Mouse (Mus musculus) megakaryocyte, embryonic 14.5 days (primary cell): ENCODE measurements at regions not wholly inside any gene's neighbourhood (a gene's known extent, or its start where the extent isn't known, plus 50 kb on each side); places are given as distances from the start of the nearest gene placed in this dataset.

ENCODE experiments used
- H3K27me3 ChIP-seq: replicated peaks from 2 replicates; pipeline ENCODE3; 2012; ENCODE audit warnings: inconsistent platforms
- H3K36me3 ChIP-seq: replicated peaks from 2 replicates; pipeline ENCODE3; 2012; ENCODE audit warnings: low read length, inconsistent platforms, mixed read lengths
- H3K4me1 ChIP-seq: 2 replicates; pipeline ENCODE4 v1.6.1; 2012; ENCODE audit warnings: inconsistent platforms
- H3K4me3 ChIP-seq: replicated peaks from 2 replicates; pipeline ENCODE3; 2012; ENCODE audit warnings: moderate library complexity, mild to moderate bottlenecking, inconsistent platforms
- H3K9me3 ChIP-seq: 2 replicates; pipeline ENCODE4 v1.6.1; 2012; ENCODE audit warnings: inconsistent platforms
- FLI1 ChIP-seq: IDR thresholded peaks from 2 replicates; pipeline ENCODE4 v1.6.1; 2012; ENCODE audit warnings: low read length, inconsistent platforms, mixed read lengths
- GATA1 ChIP-seq: IDR thresholded peaks from 3 replicates; pipeline ENCODE4 v1.6.1; 2012; ENCODE audit warnings: mixed read lengths, low read length, inconsistent platforms, borderline replicate concordance

GRCm38 (mm10) chr3:41194311-41195112, 111.7 kb upstream of the Pgrmc2 start:
- no peaks in the 10 kb centered on the region for H3K36me3 ChIP-seq
- H3K4me1 ChIP-seq: no peaks in the 10 kb centered on the region
- TF ChIP-seq GATA1: no peak
- H3K27me3 ChIP-seq: peaks cover 4% of the 10 kb centered on the region
- peaks cover 4% of the 10 kb centered on the region for H3K9me3 ChIP-seq
- no peak overlapping the region for H3K4me3 ChIP-seq

GRCm38 (mm10) chr3:41185305-41186097, 102.7 kb upstream of the Pgrmc2 start:
- peaks cover 36% of the 10 kb centered on the region for H3K27me3 ChIP-seq
- no peaks in the 10 kb centered on the region for H3K9me3 ChIP-seq
- no peaks in the 10 kb centered on the region for H3K4me1 ChIP-seq
- no peaks in the 10 kb centered on the region for H3K36me3 ChIP-seq
- TF ChIP-seq GATA1 (no peak), FLI1 (no peak)
- no peak overlapping the region for H3K4me3 ChIP-seq

- Histone ChIP-seq H3K4me1 (no peaks in the 10 kb centered on the region), H3K9me3 (no peaks in the 10 kb centered on the region), H3K27me3 (peaks cover 45% of the 10 kb centered on the region), H3K4me3 (no peak overlapping the region), H3K36me3 (no peaks in the 10 kb centered on the region)
- TF ChIP-seq GATA1 (no peak), FLI1 (no peak)
These were observed 101.5 kb upstream of the Pgrmc2 start for GRCm38 (mm10) chr3:41184375-41184774.

GRCm38 (mm10) chr3:41182900-41183595, 100.2 kb upstream of the Pgrmc2 start:
- no peak for TF ChIP-seq FLI1
- Histone ChIP-seq H3K4me3 (no peak overlapping the region), H3K9me3 (no peaks in the 10 kb centered on the region), H3K4me1 (no peaks in the 10 kb centered on the region), H3K36me3 (no peaks in the 10 kb centered on the region), H3K27me3 (peaks cover 57% of the 10 kb centered on the region)

GRCm38 (mm10) chr3:41182036-41182899, 99.4 kb upstream of the Pgrmc2 start:
- Histone ChIP-seq H3K4me1 (peaks cover 4% of the 10 kb centered on the region), H3K9me3 (no peaks in the 10 kb centered on the region), H3K4me3 (no peak overlapping the region), H3K27me3 (peaks cover 64% of the 10 kb centered on the region), H3K36me3 (no peaks in the 10 kb centered on the region)
- no peak for TF ChIP-seq GATA1
- TF ChIP-seq FLI1: no peak

- no peaks in the 10 kb centered on the region for H3K36me3 ChIP-seq
- no peak for TF ChIP-seq FLI1
- no peak for TF ChIP-seq GATA1
- peaks cover 11% of the 10 kb centered on the region for H3K4me1 ChIP-seq
- H3K27me3 ChIP-seq: peaks cover 70% of the 10 kb centered on the region
- H3K4me3 ChIP-seq: no peak overlapping the region
- H3K9me3 ChIP-seq: no peaks in the 10 kb centered on the region
These were observed 98.6 kb upstream of the Pgrmc2 start for GRCm38 (mm10) chr3:41181438-41181837.

- Histone ChIP-seq H3K4me3 (no peak overlapping the region), H3K36me3 (no peaks in the 10 kb centered on the region), H3K27me3 (peaks cover 72% of the 10 kb centered on the region), H3K9me3 (no peaks in the 10 kb centered on the region), H3K4me1 (peaks cover 11% of the 10 kb centered on the region)
- TF ChIP-seq FLI1 (no peak), GATA1 (no peak)
These were observed 98.1 kb upstream of the Pgrmc2 start for GRCm38 (mm10) chr3:41180911-41181310.

- H3K27me3 ChIP-seq: peaks cover 74% of the 10 kb centered on the region
- H3K36me3 ChIP-seq: no peaks in the 10 kb centered on the region
- no peaks in the 10 kb centered on the region for H3K9me3 ChIP-seq
- TF ChIP-seq FLI1: no peak
- TF ChIP-seq GATA1: no peak
- H3K4me3 ChIP-seq: no peak overlapping the region
- peaks cover 11% of the 10 kb centered on the region for H3K4me1 ChIP-seq
These were observed 96.4 kb upstream of the Pgrmc2 start for GRCm38 (mm10) chr3:41179037-41179880.

GRCm38 (mm10) chr3:41177124-41177523, 94.3 kb upstream of the Pgrmc2 start:
- Histone ChIP-seq H3K4me1 (peaks cover 11% of the 10 kb centered on the region), H3K27me3 (peaks cover 70% of the 10 kb centered on the region), H3K9me3 (0 out of 2 replicates have a peak, but pooled peaks cover 3% of the 10 kb centered on the region), H3K36me3 (no peaks in the 10 kb centered on the region), H3K4me3 (peak overlapping the region; percentile 59)
- TF ChIP-seq GATA1 (no peak), FLI1 (no peak)
